Mouse (Mus musculus) induced T-regulatory cell, adult 2 months (primary cell): ENCODE measurements around the gene Rnf150.

Experiments used
- DNase-seq: peaks from one replicate; pipeline ENCODE4 v3.0.0-alpha.2; 2012; ENCODE audit warnings: low read depth

Gene Rnf150

DNA sequence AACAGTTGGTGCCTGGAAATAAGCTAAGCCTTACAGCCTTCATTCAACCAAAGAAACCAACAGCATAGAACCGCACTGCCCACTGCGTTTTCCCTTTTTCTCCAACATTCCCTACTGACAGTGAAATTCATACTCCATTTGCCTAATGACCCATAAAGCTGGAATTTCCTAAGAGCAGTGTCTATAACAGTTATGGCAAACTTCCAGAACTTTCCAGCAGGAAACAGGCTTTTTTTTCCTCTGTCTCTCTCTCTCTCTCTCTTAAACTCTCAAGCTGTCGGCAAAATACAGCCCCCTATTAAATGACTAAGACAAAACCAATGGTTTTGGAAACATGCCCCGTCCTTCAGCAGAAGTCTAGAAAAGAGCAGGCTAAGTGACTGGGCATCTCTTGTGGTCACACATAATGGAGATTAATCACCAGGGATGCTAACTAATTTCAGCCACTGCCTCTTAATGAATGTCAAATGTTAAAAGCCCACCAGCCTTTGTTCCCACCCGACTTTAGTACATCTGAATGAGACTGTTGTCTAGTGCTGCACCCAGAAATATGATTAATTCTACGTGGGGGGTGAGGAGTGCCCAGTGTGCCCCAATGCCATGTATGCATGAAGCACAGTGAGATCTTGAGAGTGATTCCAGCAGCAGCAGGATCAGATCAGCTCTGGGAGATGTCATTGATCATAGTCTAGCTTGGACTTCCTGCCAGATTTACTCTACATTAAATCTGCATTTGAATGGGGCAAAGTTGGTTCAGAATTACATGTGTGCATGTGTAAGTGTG lies 80.3 kb downstream of the Rnf150 start:
- DNase-seq = no peak

DNA sequence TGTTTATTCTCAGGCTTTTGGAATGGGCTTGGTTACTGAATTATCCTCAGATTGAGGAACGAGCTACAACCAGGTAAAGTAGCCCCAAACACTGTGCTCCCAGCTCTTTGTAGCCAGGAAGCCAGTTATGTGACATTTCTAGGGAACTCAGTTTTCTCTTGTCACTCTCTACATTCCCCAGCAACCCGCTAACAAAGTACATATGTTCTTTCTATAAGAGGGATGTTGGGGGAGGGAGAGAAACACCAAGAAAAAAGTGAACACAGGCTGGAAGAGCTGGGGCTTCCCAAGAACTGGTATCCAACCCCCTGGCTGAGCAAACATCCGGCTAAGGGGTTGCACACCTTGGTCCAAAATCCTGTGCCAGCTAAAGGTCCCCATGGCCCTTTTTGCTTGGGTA lies 82.7 kb downstream of the Rnf150 start:
- no peak for DNase-seq

DNA sequence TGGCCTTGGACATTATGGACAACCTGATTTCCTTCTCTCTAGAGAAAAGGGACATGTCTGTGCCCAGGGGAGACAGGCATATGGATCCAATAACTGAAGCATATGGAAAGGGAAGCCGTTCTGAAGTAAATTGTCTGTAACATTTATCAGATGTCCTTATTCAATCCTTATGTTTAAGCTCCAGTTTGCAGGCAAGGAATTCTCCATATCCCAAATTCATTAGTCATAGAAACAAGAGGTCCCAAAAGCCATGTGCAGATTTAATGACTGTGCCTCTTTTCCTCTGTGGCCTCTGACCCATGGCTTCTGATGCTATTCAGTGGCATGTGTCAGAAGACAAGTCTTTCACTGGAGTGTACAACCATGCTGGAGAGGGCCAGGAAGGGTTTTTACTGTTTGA lies 83.5 kb downstream of the Rnf150 start:
- DNase-seq = no peak

DNA sequence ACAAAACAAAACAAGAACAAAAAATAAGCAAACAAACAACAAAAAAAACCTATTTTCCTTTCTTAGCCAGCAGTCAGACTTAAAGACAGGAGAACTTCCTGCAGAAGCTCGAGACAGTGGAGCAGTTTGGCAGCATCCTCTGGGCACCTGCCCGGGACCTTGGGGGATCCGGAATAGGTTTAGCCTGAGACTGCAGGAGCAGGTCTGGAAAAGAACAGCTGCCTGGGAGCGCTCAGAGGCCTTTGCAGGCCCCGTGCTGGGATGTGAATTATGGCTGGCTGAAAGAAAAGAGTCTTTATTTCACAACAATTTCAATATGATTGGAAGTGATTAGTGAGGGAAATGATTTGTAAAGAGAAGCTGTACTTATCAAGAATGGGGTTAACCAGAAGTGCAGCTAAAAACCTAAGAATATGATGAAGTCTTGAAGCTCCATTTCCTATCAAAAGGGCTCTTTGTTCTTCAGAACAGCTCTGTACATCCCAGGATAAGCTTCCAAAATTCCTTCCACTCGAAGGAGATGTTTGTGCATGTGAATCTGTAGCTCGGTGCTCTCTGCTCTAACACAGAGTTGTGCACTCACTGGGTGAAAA lies 92.1 kb downstream of the Rnf150 start:
- DNase-seq = no peak

DNA sequence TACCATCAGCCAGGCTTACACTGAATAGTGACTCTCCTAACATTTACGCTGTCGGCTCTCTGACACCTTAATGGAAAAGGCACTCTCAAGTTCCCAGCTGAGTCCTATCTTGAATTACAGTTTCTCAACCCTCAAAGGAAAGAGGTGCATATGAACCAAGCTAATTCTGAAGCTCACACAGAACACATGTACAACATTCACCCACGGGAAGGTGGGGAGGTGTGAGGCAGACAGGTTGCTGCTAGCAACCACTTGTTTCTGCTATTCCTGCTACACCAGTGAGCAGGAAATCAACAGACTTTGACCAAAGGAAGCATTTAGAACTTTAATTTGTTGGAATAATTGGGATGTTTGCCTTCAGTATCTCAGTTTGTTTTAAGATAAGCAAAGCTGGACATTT lies 96.3 kb downstream of the Rnf150 start:
- DNase-seq = no peak

DNA sequence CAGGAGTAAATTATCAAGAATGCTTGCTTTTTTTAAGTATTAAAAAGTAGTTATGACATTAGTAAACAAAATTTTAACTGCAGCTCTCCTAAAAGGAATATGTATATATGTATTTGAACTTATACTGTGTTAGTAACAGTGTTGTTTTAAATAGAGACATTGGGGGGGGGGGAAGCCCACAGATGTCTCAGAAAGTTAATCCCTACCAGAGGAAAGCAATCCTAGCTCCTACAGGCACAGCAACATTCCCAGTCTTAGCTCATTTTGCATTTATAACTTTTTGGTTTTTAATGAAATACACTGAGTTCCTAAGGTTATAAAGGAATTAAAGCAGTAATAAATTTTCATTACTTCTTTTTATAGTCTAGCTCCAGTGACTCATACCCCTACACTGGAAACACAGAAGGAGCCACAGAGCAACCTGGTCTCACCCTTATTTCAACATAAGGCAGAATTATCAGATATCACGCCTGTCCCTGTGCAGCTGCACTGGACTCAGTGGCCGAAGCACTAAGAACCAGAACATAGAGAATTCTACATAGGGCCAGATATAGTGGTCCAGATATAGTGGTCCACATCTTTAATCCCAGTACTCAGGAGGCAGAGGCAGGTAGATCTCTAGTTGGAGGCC lies 96.9 kb downstream of the Rnf150 start:
- no peak for DNase-seq

DNA sequence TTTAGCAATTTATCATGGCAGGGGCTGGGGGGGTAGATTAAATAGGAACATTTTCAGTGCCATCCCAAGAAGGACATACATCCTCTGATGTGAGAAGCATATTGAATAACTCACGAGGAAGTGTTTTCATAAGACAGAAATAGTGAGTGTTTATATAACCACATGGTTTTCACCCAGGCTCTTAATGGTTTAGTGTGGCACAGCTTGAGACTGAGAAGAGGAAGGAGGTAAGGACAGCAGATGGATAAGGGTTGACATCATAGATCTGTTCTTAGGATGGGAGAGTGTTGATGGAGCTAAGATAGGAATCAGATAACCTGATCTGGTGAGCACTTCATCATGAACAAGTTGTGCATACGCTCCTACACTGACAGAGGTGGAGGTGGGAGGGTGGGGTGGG lies 101.4 kb downstream of the Rnf150 start:
- no peak for DNase-seq

DNA sequence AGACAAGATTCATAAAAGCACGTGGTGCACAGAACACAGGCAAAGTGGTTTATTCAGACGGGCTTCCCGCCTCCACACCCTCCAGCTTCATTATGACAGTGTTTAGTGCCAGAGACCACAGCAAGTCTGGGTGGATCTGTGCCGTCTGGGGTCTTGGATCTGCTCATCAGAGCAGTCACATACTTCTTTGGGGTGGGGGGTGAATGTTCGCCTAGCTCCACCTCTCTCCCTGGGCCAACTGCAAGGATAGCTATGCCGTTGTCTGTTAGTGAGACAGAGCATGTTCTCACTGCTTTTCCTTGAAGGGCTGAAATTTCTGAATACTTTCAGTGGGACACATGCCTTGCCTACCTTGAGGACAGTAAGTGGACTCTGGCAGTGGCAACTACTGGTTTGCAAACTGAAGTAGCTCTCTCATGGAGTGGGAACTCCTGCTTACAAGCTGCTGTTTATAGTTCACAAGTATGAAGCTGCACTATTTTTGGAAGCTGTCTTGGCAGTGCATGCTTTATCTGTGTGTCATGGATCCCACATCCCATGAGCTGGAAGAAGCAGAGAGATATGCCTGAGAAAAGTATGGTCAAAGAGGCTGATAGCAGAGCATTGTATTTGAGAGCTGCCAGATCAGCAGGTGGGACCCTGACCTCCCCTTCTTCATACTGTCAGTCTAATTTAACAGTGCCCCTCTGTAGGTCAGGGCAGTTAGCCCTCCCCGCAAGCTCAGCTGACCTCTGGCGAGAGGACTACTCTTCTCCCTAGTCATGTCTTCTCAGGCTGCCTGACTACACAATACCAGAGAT lies 104.9 kb downstream of the Rnf150 start:
- DNase-seq = no peak

DNA sequence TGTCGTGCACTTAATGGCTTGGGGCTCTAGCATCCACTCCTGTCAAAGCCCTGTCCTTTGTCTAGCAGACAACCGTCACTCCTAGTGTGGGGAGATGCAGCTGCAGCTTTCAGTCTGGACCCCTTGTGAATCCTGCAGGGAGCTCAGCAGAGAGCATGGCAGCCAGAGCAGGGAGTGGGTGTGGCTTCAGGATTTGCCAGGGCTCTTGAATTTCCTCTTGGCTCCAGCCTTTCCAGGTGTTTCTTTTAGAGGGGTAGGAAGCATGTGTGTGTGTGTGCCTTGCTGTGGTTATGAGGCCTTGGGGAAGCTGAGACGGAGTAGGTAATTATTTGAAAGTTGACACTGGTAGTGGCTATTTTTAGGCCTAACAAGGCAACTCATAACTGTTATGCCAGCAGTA lies 106.8 kb downstream of the Rnf150 start:
- no peak for DNase-seq

DNA sequence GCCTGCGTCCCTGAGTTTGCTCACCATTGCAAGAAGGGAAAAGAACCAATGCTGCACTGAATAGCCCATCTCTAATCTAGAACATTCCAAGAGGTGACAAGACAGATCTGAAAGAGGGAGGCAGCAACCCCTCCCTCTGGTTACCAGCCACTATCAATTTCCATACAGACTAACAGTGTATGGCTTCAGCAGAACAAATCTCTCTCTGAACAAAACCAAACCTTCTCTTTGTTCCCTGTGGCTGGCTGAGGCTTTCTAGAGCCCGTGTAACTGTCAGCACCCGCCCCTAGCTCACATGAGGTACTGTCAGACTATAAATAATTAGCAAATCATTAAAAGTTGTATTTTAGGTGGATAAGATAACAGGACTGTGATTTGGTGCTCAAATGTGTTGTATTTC lies 109.7 kb downstream of the Rnf150 start:
- DNase-seq = no peak

DNA sequence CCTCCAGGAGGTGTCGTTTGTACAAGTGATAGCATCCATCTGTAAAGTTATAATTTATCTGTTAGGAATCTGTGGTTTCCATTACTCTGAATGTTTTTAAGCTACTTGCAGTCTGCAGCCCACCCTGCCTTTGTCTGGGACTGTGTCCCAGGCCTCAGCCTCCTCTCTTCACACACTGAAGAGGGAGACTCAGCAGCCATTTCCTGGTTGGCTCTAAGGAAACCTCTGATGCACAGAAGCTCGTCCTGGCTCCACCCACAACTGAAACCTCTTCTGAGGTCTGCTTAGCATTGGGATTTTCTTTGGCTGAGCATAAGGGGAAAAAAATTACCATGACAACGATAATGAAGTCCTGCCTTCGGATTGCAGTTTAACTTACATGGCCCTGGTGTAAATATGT lies 110.2 kb downstream of the Rnf150 start:
- no peak for DNase-seq

DNA sequence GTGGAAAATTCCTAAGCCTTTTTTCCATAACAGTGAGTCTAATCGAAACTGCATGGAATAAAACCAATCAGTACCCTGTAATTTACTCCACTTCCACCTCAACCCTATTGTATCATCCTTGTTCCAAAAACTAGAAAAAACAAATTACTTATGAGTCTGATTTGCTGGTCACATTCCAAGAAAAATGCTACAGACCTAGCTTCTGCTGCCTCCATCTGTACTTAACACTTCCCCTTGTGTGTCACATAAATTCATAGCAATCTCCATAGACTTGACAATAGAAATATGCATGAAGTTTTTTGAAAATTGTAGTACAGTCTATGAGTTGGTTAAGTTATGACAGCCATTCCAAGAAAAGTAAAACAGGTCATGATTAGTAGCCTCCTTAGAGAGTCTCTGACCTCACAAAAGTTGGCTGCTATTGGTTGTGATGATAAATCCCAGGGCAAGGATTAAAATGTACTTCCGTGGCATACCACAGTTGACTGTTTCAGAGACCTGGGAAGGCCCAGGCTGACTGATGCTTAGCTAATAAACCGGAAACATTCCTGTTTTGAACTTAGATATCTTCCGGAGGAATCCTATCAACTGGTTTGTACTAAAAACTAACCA lies 118.2 kb downstream of the Rnf150 start:
- DNase-seq = no peak

DNA sequence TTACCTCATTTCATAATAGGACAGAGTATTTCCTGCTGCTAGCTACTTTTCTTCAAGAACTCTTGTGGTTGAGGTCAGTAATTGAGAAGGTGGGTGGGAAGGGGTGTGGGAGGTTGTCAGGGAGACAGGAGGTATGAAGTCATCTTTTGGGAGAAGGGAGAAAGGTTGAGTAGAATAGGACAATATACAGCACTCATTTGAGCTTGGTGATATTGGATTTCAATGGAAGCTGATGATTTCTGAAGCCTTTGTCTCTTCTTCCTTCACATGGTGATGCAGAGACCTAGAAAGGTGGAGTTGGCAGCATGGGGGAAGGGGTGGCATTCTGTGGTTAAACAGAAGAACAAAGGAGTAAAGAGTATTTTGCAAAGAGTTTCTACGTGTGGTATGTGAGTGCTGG lies 119.7 kb downstream of the Rnf150 start:
- no peak for DNase-seq

DNA sequence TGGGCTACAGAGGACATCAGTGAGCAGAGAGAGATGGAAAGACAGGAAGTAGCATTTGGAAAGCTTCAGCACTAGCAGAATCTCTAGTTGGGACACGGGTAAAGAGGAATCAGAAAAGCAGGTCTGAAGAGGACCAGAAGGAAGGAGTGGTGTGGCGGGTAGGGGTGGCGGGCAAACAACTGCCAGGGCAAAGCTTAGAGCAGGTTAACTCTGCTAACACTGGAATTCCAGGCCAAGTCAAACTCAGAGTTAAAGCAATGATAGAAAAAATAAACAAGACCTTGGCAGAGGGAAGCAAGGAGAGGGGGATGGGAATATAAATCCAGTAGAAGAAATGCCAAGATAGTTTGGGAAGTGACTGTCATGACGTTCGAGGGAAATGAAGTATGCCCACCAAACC lies 120.1 kb downstream of the Rnf150 start:
- no peak for DNase-seq

DNA sequence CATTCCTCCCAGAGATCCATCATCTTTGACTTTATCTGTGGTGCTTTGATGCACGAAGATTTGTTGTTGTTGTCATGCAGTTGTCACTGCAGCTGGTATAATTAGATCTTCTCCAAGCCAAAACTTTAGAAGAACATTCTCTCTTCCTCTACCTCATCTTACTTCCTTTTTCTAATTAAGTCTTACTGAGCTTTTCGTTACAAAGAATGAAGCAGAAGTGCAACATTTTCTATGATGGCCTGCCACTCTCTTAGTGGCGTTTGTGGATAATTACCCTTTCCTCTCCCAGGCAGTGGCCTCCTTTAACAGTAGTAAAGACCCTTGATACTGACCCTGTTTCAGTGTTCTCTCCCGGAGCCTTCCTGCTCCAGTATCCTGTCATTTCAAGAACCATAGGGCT lies 128.9 kb downstream of the Rnf150 start:
- no peak for DNase-seq

DNA sequence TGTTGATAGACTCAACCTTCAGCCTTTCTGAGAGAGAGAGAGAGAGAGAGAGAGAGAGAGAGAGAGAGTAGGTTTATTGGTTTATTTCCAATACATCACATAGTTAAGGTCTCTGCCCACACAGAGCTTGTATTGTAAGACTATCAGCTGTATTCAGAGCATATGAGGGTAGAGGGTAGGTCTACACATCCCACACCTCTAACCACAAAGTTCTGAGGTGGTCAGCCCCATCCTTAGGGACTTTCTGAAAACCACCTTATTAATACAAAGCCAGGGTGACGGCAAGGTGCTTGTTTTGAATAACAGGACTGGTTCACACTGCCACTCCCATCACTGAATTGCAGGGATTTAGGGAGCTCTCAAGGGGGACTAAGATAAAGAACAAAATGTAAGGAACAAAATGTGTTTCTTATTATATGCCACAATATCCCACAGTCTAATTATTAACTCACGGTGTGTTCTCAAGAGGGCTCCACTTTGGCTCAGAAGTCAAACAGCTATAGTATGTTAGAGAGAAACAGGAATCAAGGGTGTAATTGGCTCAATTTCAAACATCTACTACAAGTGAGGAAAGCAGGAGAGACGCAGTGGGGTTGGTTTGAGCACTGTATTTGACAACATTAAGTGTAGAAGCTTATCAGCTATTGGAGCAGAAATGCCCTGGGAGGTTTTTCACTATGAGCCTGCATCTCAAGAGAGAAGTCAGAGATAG lies 132.7 kb downstream of the Rnf150 start:
- no peak for DNase-seq

DNA sequence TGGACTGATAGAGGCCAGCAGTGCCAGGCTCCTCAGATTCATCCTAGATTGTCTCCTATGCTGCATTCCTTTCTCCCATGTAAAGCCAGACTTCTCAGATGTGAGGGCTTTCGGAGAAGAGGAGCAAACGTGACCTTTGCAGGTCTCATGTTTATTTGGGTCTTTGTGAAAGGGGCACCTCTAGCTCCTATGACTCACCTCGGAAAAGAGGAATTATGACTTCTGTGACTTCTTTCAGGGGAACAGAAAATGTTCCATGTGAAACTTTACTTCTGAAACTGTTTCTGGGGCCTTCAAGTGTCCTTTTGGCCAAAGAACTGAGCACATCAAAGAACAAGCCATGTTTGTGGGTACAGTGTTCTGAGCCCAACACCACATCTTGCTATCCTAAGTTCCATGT lies 133.7 kb downstream of the Rnf150 start:
- DNase-seq = no peak

DNA sequence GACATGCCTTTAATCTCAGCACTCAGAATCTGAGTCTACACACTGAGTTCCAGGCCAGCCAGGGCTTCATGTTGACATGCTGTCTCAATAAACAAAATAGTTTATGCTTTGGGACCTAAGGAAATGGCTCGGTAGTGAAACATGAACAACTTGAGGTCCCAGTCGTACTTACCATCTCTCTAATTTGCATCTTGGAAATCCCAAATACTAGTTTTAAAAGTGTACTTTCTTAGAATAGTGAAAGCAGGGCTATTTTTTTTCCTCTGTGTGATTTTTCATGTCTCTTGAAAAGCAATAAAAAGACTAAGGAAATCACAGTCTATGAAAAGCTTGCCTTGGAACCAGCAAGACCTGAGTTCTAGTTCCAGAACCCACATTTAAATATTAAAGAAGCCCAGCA lies 135.6 kb downstream of the Rnf150 start:
- DNase-seq = no peak

DNA sequence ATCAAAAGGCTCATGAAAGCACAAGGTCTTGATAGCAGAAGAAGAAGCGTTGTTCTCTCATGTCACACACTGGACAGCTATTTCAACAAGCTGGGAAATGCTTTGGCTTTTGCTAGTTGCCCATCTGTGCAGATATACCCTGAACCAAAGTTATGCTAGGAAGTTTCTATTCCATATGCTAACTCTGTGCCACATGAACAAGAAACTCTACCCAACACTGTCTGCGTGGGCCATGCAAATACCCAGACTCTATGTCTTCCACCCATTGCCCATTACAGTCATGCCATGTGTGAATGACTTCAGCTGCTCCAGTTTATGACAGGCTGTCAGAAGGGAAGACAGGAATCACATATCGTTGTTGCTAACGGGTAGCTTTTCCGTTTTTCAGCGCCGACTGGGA lies 140.0 kb downstream of the Rnf150 start:
- DNase-seq = no peak

DNA sequence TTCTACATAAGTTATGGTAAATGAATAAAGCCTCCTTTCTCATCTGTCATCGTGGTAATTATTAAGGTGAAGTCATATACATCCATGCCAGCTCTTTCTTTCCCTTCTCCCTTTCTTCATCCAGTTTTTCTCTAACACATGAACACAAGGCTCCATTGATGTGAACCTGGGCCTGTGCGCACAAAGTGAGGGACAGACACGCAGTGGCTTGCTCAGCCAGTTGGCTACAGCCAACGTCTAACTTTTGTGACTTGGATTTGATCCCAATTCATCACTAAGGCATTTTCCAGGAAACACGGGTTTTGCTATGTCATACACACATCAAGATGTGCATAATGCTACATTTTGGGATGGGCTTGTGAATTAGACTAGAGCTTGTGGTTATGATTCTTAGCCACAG lies 146.3 kb downstream of the Rnf150 start:
- DNase-seq = no peak

DNA sequence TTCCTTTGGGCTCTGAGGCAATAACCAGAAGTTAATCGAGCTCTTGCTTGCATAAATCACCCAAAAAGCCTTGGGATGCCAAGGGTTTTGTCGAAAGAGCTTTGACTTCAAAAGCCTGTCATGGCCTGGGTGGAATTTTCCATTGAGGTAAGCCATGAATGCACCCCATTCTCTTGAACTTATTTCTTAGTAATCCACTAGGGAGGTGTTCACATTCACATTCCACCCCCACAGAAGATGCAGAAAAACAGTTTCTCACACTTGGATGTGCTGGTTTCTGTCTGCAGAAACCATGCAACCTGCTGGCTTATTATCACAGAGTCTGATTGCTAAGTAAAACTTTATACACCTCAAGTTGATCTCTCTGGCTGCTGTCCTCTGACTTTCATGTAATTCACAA lies 148.1 kb downstream of the Rnf150 start:
- DNase-seq = no peak

DNA sequence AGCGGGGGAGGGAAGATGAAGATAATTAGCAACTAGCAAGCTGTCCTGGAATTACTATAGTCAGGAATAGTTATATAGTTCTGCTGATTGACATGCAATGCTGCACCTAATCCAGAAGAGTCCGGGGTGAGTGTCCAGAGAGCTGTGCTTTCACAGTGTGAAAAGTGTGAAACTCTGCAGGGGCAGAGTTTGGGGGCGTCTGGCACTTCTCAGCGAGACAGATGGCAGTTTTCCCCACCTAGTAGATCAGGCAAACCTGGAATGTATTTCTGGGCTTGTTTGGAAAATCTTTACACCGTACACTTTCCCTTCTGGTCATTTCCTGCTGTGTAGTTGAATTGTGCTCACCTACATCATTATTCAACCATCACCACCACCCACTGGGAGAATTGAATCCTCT lies 148.6 kb downstream of the Rnf150 start:
- DNase-seq = no peak
